Mouse (Mus musculus) gastrocnemius, adult 8-10 months (tissue): ENCODE results near the gene Herc4. TPM values are rescaled to one million over a fixed set of nuclear protein-coding genes. Genes with fewer than 3 reads are reported as not detected.
A peak's percentile ranks its signal among the peaks of the same experiment; 100 is the strongest.

ENCODE experiments used
- DNase-seq, 2 experiments: peaks; one replicate each; pipeline ENCODE4 v3.0.0; 2022; ENCODE audit warnings: low spot score in 2 of 2
- total RNA-seq, 4 experiments: library from RNA; stranded (reverse); gene quantifications; 2 replicates each; pipeline ENCODE4 v1.2.4; 2022

Herc4 gene
- total RNA-seq, 4 experiments from 2014 or later = 20.7 to 23.3 (median 21.2) TPM

GRCm38 (mm10) chr10:63248421-63248820 lies 4.8 kb downstream of the Herc4 start:
- no peak for DNase-seq

DNA sequence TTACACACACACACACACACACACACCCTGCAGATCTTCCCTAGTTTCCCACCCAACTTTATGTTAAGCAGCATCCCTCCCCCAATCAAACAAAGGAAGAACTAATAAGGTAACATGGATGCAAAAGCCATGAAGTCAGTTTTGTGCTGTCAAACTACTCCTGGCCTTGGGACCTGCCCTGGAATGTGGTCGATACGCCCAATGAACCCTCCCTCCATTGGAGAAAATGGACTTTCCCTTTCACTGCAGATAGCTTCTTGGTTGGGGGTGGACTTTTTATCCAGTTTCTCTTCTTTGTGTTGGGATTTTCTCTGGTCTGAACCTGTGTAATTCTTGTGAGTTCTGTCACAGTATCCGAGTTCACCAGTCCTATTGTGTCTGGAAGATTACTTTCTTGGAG lies 15.1 kb downstream of the Herc4 start:
- no peak for DNase-seq

DNA sequence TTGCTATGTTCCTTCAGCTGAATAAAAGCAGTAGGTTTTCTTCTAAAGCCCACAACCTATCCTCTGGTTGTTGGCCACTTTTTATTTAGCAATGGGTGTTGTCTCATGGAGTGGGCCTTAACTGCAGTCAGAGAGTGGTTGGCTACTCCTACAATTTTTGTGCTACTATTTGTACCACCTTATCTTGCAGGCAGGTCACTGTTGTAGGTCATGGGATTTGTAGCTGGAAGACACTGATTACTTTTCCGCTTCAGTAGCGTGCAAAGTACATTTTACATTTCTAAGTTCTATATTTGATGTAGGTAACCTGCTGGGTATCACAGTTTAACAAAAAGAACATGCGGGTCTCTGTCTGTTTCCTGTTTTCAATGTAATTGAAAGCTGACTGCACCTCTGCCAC lies 15.7 kb downstream of the Herc4 start:
- no peak for DNase-seq

DNA sequence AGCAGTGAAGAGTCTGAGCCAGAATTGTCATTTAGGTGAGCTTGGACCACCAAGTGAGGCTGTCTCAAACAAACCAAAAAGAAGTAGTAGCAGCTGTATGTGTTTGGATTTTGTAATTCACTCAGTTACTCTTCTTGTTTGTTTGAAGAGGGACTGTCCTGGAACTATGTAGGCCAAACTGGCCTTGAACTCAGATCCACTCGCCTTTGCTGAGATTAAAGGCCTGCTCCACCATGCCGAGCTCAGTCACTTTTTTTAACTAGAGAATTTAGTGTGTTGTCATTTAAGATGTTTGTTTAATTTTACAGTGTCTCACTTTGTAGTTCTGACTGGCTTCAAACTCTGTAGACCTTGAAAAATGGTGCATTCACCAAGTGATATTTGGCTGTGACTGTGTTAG lies 24.3 kb downstream of the Herc4 start:
- no peak for DNase-seq

DNA sequence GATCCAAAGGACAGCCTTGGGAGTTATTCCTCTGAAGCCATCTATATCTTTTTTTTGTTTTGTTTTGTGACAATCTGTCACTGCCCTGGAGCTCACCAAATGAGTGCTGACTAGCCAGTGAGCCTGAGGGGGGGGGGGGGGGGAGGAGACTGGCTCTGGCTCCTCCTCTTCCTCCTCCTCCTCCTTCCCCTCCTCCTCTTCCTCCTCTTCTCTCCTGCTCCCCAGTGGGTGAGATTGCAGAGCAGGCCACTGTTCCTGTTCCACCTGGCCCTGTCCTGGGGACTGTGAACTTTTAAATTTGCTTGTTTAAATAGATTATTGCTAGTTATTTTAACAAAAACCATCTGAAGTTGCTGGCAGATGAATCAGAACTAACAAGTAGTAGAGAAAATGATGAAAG lies 28.8 kb downstream of the Herc4 start:
- DNase-seq = no peak

DNA sequence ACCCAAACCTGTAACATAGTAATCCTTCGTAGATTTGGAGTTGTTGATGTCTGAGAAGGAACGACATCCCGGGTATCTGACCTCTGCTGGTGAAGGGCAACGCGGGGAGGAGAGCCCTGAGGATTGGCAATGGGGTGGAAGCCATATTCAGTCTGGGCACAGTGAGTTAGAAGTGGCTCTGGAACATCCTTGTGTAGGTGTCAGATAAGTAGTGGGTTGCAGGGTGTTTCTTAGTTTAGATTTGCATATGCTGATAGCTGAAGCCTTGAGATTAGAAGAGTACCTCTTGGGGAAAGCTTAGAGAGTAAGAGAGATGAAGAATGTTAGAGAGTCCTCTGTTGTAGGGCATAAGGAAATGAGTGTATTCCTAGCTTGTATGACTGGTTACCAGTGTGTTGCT lies 29.3 kb downstream of the Herc4 start:
- DNase-seq = no peak

- DNase-seq = no peak
These were observed 33.4 kb downstream of the Herc4 start for GRCm38 (mm10) chr10:63277010-63277409.

- DNase-seq = no peak
These were observed 36.2 kb downstream of the Herc4 start for GRCm38 (mm10) chr10:63279851-63280250.

DNA sequence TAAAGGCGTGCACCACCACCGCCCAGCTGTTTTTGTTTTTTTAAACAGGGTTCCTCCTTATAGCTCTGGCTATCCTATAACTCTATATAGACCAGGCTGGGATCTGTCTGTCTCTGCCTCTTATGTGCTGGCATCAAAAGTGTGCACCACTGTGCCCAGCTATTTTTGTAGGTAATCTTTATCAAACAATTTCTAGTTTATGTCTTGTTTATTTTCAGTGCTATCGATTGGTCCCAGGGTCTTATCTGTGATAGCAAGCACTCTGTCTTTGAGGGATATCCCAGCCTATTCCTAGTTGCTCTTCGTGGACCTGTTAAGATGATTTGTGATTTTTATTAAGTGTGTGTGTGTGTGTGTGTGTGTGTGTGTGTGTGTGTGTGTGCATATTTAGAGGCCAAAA lies 38.8 kb downstream of the Herc4 start:
- no peak for DNase-seq

DNA sequence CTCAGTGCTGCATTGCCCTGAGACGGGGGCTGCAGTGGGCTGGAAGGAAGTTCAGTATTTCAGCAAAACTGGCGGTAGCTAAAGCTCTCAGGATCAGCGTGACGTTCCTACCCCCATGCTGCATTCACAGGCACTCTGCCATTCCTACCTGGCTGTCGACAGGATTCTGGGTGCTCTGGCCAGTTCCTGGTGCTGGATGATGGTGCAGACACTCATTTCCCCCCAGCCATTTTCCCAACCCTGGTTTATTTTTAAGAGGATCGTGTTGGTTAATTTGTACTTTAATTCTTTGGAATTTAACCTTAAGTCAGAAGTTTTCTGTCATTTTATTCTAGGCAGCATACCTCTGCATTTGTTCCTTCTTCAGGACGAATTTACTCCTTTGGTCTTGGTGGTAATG lies 39.2 kb downstream of the Herc4 start:
- DNase-seq = no peak

- DNase-seq = peak; percentile 17 to 18
These were observed 58.7 kb downstream of the Herc4 start for GRCm38 (mm10) chr10:63302356-63302755.

DNA sequence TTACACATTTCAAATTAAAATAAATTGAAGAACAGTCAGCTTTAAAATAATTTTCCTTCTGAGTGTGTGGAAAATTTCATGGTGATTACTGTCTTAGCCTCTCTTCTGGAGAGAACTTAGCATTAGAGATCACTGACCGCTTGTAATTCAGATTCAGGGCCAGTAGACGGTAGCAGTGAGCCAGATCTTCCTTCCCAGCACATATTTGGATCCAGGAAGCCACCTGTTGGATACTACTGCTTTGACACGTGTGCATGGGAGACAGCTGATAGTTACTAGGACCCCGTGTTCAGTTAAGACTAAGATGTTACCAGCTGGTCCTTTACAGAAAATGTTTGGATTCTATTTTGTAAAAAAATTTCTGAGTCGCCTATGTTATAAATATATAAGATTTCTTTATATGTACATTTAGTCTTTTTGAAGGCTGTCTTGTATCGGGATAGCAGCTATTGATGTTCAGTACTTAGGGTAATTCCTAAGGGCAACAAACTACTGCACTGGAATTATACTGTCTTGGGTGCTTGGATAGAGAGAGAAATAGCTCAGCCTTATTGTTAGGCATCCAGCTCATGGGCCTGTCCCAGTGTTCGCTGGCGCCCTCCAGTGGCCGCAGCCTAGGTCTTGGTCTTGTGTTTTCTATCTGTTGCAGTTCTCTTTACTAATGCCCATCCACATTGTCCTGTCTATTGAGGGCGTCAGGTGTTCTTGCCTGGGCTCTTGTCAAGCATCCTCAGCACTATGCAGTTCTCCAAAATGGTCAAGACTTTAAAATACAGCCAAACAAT lies 65.2 kb downstream of the Herc4 start:
- peak; percentile 78 to 82 for DNase-seq

DNA sequence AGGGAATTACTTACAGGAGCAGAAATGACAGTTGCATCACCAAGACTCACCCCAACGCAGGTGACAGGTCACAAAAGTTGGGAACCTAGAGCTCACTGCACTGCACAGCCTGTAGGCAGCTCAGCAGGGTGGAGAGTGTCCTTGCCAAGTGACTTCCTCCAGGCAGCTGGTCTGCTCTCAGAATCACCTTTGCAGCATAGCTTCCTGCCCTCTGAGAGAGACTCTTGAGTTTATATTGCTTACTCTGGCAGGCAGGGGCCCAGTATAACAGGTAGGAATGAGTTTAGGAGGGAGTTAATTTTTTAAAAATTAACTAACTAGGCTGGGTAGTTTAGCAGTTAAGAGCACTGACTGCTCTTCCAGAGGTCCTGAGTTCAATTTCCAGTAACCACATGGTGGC lies 70.1 kb downstream of the Herc4 start:
- DNase-seq = no peak

GRCm38 (mm10) chr10:63327091-63327490 lies 83.5 kb downstream of the Herc4 start:
- DNase-seq = no peak

DNA sequence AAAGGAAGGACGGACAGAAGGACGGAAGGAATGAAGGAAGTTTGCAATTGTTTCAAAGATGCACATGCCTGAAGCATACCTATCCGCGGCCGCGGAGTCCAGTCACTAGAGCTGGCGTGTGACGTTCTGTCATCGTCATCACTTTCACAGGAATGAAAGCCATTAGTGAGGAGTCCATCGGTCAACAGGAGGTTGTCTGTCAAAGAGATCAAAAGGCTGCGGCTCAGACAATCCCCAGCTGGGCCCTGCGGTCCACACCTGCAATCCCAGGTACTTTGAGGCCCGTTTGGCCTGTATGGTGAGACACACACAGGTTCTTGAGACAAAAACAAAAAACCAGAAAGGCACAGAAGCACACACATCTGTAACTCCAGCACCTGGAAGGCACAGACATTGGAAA lies 93.3 kb downstream of the Herc4 start:
- DNase-seq = no peak

- DNase-seq = no peak
These were observed 93.7 kb downstream of the Herc4 start for GRCm38 (mm10) chr10:63337326-63337725.

DNA sequence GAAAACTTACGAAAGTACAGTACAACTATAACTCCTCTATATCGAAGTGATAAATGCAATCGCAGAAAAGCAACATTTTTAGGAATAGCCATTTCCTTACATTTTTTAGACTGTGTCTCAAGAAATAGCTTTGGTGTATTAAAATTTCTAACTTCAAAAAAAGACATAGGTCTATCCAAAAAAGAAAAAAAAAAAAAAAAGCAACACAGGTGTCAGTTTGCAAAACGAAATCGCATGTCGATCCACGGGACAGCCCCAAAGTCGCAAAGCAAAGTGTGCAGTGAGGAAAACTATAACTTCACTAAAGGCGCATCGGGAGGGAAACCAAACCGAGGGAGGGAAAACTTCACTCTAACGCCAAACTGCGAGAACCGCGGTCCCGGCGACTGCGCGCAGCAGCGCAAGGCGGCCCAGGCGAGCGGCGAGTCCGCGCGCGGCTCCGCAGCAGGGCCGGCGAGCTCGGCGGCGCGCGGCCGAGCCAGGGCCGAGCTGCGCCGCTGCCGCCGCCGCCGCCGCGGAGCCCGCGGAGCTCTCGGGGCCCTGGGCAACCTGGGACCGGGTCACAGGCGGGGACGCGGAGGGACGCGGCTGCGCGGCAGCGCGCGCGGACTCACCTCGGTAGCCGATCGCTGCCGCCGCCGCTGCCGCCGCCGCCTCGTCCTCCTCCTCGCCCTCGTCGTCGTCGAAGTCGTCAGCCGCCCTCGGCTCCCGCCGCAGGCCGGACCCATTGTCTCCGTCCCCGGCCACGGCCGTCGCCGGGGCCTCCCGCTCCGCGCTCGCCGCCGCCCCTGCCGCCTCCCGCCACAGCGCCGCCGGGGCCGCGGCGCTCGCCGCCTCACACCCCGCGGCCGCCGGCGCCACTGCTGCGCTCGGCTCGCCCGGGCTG lies 94.6 kb downstream of the Herc4 start:
- DNase-seq = peak; percentile 7 to 46

DNA sequence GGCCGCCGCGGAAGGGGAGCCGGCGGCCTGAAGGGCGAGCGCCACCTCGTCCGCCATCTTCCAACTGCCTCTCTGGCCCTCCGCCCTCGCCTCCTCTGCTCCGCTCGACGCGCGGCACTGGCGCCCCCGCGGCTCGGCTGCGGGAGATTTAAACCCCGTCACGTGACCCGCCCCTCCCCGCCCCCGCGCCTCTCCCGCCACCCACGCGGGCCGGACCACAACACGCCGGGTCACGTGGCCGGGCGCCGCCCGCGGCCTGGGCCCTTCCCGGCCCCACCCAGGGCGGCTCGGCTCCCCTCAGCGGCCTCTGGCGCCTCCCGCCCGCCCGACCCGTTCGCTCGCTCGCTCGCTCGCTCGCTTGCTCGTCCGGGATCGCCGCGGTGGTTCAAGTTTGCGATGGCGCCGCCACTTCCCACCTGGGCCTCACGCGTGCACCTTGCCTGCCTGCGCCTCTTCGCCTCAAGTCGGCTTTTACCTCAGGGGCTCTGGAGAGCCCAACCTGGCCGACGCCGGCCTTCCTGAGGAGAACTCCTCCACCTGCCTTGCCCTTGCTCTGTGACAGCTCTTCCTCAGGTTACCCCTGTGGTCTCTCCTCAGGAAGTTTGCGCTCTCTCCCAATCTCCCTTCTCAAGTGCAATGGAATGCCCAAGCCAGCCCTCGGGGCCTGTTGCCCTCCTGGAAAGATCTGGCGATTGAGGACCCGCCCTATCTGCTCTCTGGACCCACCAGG lies 95.5 kb downstream of the Herc4 start:
- DNase-seq = peak; percentile 80 to 90

- DNase-seq = no peak
These were observed 97.7 kb downstream of the Herc4 start for GRCm38 (mm10) chr10:63341351-63341750.

DNA sequence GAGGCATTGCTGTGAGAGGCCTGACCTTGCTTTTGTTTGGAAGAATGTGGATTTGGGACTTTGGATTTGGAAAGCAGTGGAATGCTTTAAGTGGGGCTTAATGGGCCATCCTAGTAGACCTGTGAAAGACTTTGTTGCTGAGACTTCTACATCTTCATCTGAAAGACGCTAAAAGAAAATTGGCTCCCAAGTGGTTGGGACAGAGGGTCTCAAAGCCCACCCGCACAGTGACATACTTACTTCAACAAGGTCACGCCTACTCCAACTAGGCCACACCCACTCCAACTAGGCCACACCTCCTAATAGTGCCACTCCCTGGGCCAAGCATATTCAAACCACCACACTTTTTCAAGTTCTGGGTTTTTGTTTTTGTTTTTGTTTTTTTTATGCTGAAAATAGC lies 101.1 kb downstream of the Herc4 start:
- DNase-seq = no peak

- no peak for DNase-seq
These were observed 104.7 kb downstream of the Herc4 start for GRCm38 (mm10) chr10:63348291-63348690.

DNA sequence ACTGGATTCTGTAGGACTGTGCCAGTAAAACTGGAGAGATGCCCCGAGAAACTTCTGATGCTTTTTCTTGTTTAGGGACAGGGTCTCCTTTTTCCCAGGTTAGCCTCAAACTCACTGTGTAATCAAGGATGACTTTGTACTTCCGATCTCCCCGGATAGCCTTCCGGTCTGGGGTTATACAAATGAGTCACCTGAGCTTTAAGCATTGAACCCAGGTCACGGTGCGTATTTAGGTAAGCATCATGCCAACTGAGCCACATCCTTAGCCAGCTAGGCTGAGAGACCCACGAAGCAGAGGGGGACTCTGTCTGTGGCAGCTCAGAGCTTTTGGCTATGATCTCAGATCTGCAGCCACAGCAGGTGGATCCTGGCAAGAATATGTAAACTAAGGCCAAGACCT lies 107.1 kb downstream of the Herc4 start:
- DNase-seq = no peak
